Mouse (Mus musculus): ENCODE results near the gene Dnajb13. TPM values are rescaled to one million over a fixed set of nuclear protein-coding genes. Genes with fewer than 3 reads are reported as not detected.

The Dnajb13 gene
- total RNA-seq (2023): not detected in 2 replicates

GRCm38 (mm10) chr7:100514573-100514972 lies at the start of gene Dnajb13:
TSS of gene Dnajb13 (minus strand) at chr7:100514960.

GRCm38 (mm10) chr7:100536804-100537518 lies 22.2 kb upstream of the Dnajb13 start, which contains the start of gene Coa4:
TSS of gene Coa4 (plus strand) at chr7:100537071.

DNA sequence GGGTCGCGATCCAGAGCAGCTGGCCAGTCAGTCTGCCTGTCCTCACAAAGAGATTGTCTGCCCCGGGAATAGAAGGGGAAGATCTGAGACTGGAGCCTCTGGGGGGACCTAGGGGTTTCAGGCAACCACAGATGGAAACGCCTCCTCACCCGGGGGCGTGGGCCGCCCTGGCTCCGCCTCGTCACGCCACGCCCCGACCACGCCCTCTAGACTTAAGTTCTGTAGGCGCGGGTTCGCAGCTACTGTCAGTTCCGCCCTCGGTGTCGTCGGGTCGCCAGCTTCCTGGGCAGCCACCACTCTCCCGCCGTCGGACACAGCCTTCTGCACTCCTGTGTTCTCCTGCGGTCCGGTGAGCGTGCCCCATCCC lies 21.7 kb downstream of the Dnajb13 start, which contains the start of gene Ucp2:
Gene Ucp2 (plus strand): TSS at position 221 of the 367 bp plus-strand sequence.

GRCm38 (mm10) chr7:100472777-100473176 lies 42.0 kb downstream of the Dnajb13 start, which contains the start of gene Ucp3:
TSS of gene Ucp3 (plus strand) at chr7:100472990.

Other genes with a start within 250 kb of the Dnajb13 start
- not detected in 2 replicates for gene P4ha3, start 229.4 kb downstream of the Dnajb13 start, total RNA-seq (2023)
- 18.4 and 19.2 TPM in 2 replicates for gene C2cd3, start 142.7 kb downstream of the Dnajb13 start, total RNA-seq (2023)
- 24.7 and 37.3 TPM in 2 replicates for gene Ppme1, start 142.7 kb downstream of the Dnajb13 start, total RNA-seq (2023)
- gene Ucp3, start 42.0 kb downstream of the Dnajb13 start, total RNA-seq (2023): 0.19 and 0.25 TPM in 2 replicates
- 1,209 and 1,318 TPM in 2 replicates for gene Ucp2, start 21.6 kb downstream of the Dnajb13 start, total RNA-seq (2023)
- gene Coa4, start 22.1 kb upstream of the Dnajb13 start, total RNA-seq (2023): 12.3 and 13.8 TPM in 2 replicates
- gene Rab6a, start 92.5 kb upstream of the Dnajb13 start, total RNA-seq (2023): 165 and 167 TPM in 2 replicates
- gene Mrpl48, start 93.3 kb upstream of the Dnajb13 start, total RNA-seq (2023): 25.0 and 33.5 TPM in 2 replicates
- not detected in 2 replicates for gene Plekhb1, start 147.5 kb upstream of the Dnajb13 start, total RNA-seq (2023)
- gene Fam168a, start 191.7 kb upstream of the Dnajb13 start, total RNA-seq (2023): 35.2 and 41.6 TPM in 2 replicates